Mouse (Mus musculus) c-Kit-negative CD71-positive TER-119-positive erythroid progenitor cells, embryonic 14.5 days (primary cell): ENCODE results near the gene Gm49369.
"Not testable (repeated sequence)": the region's sequence is repeated elsewhere in the genome, so short reads cannot be mapped to it uniquely, and the experiment has no call there.

Source experiments
- DNase-seq: peaks from one replicate; pipeline ENCODE4 v3.0.0-alpha.2; 2013; ENCODE audit warnings: low read depth, low spot score

Gene Gm49369

DNA sequence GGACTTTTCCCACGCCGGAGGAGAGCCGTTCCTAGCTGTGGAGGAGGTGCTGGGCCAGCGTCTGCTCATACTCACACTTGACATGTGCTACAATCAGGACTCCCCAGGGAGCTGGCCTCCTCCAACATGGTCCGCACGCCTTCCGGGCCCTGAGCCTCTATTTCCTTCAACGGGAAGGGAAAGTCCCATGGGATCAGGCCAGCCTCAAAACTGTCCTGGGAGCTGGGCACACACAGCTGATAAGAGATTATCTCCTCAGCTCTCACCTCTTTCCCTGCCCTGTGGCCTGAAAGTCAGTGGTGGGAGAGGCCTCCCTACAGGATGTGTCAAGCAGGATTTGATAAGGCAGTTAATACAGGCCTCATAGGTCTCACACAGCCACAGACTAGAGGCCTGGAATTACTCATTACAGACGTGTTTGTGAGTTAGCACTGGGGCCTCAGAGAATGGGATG, 52.2 kb downstream of the Gm49369 start:
- DNase-seq, result no peak

DNA sequence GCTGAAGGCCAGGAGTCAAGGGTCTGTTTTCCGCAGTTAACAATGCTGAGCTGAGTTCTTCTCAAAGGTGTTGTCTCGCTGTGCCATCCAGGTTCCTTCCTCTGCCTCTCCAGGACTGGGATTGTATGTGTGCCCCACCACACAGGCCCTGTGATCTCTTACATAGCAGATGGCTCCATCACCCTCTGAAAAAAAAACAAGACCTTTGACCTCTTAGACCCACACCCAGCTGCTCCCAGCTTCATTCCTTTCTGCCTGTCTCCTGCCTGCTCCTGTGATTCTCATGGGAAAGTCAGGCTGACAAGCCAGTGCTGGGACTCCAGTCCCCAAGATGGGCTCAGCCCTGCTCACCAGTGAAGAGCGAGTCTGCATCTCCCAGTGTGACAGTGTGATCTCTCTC, 54.0 kb downstream of the Gm49369 start:
- no peak for DNase-seq

DNA sequence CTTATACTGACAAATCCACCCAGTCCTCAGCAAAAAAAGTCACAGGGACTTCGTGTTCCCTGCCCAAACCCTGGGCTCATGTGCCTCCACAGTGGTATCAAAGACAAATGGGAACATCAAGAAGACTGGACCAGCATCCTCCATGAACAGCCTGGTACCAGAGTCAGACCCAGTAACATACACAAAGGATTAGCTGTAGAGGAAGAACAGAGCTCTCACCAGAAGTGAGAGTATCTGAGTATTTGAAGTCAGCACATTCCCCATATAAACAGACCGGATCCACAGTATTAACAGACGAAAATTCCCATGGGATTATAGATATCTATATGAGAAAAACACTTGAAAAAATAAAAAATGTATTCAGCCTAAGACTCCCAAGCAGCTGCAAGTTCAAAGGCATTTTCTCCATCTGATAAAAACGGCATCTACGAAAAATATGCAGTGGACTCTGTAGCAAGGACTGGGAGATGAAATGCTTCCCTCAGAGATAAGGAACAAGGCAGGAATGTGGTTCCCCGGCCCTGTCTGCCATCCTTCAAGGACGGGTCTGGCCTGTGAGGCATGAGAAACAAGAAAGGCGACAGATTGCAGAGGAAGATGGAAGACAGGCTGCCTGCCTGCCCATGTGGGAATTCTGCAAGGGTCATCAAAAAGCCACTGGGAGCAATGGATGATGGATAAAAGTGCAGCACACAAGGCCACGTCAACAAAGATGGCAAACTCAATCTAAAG, 55.6 kb downstream of the Gm49369 start:
- DNase-seq, result no peak

DNA sequence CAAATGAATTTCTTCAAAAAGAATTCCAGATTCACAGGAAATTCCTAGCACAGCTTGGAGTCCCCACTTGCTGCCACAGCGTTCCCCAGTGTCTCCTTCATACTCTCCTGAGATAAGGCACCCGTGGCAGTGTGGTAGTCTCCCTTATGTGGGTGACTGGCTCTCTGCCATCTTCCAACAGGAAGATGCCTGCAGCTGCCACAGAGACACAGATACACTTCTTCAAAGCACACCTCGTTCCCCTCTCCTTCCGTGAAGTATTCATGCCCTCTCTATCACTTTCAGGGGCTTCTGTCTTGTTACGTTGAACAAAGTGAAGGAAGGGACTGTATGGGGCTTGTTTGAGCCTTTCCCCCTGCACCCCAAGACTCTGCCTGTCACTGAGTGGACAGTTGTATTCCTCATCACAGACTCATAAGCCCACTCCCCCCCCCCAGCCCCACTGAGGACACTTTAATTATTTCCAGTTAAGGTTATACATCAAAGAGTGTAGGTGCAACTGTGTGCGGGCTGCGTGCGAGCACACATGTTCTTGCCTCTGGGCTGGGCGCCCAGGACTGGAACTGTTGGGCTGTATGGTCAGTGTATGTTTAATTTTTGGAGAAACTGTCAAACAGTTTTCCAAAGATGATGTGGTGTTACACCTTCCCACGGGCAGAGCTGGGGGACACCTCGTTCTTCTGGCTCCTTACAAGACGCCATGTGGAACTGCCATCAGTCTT, 58.9 kb downstream of the Gm49369 start:
- DNase-seq, result no peak

DNA sequence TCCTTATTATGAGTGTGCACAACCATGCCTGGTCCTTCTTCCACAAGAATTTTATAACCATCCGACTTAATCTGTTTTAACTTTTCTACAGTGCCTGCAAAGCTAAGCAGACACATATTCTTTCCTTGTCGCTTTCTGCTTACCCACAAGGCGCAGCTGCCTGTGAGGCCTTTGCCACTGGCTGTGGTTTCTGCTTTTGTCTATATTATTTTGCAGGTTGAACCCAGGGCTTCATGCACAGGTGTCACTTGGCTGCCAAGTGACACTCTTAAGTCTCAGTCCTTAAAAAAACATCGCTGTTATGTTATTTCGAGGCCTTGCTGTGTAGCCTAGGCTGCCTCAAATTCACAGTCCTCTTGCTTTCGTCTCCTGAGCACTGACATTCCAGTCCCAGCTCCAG, 59.8 kb downstream of the Gm49369 start:
- no peak for DNase-seq

DNA sequence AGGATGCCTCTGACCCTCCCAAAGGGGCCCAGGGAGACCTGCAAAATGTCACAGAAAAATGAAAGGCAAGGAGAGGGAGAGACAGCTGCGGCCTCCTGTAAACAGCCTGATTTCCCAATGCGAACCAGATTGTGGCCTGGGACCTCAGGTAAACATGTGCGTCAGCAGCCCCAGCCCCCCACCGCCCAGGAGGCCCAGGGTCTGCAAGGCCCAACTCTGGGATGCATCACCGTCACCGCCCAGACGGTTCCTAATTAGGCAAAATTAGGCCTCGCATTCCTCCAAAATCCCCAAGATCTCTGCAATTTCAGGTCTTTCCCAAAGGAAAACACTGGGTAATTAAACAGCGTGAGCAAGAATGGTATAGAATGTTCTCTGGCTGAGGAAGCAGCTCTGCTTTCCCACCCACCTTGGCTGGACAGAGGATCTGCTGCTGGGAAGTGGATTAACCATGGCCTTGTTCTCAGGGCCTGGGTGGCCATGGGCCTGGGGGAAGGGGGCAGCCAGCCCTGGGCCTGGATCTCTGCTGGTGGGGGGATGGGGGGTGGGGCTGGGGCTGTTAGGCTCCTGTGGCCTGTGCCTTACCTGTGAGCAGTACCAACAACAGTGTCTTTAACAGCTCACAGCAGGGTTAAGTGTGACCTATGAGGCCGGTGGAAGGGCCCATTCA, 60.7 kb downstream of the Gm49369 start:
- not testable (repeated sequence) for DNase-seq
